16 mouse cellular contexts compared by ENCODE assay signal in the genomic region with DNA sequence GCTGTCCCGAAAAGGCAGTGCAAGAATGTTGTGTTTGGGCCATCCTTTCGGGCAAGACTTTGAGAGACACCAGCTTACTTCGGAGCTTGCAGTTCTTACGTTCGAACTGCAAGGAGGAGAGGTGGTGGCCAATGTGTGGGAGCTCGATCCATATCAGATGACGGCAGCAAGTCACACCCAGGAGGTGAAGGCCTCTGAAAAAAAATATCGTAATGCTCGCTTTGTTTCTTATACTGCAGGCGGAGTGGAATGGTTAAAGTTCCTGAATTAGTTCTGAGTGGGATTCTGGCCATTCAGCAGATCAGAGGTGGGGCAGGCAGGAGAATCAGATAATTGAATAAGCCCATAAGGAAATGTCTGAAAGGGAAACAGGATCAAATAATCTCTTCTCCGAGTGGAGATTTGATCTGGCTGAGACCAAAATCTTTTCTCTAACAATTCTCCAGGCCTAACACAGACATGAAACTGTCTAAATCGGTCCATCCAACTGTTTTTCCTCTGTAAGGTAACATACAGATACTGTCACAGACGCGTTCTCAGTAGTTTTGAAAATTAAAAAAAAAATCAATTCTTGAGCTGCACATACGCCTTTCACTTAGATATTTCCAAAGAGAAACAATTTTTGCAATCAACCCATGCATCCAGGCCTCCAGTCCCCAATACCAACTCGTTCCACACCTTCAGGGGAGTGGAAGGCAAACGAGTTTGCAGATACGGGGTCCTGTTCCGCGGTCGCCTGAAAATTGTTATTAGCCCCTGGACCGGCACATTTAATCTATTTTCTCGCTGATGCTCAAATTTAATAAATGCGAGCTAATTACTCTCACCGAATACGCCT. TPM values are rescaled to one million over a fixed set of nuclear protein-coding genes. Genes with fewer than 3 reads are reported as not detected.
DNase-seq lines count a peak whose midpoint lies in the region; ATAC-seq and TF ChIP-seq lines count a peak whose summit lies in the region.
"Had no signal": no experiment of that assay in that cellular context is flagged by ENCODE, and none has a peak within 500 bp of the region (broad histone marks: within the 10 kb centered on the region; RNA-seq: fewer than 3 reads in every experiment).

No protein-coding gene starts in this region.

- TF ChIP-seq CTCF in stomach, postnatal 0 days (IDR thresholded peaks at IDR 0.05; ENCODE audit: low read depth): no peak

- TF ChIP-seq EP300 in stomach, postnatal 0 days (optimal IDR thresholded peaks at IDR 0.05): no peak

- H3K9me3 ChIP-seq in neural tube, embryonic 15.5 days (replicated peaks): no peaks in the 10 kb centered on the region
- no peaks in the 10 kb centered on the region for H3K9me3 ChIP-seq in limb, embryonic 10.5 days (replicated peaks)
- no peaks in the 10 kb centered on the region for H3K9me3 ChIP-seq in stomach, postnatal 0 days (ENCODE audit: control insufficient read depth, low read length)

- no peak overlapping the region for H3K27ac ChIP-seq in neural tube, embryonic 15.5 days (replicated peaks)
- H3K27ac ChIP-seq in limb, embryonic 10.5 days: no peak overlapping the region
- no peak overlapping the region for H3K27ac ChIP-seq in stomach, postnatal 0 days (replicated peaks)

- H3K4me2 ChIP-seq in neural tube, embryonic 15.5 days: no peak overlapping the region
- H3K4me2 ChIP-seq in stomach, postnatal 0 days (replicated peaks; ENCODE audit: low read depth): no peak overlapping the region

- peaks cover 78% of the 10 kb centered on the region for H3K27me3 ChIP-seq in neural tube, embryonic 15.5 days (replicated peaks)
- H3K27me3 ChIP-seq in limb, embryonic 10.5 days (ENCODE audit: low read depth, poor library complexity, severe bottlenecking): peaks cover 100% of the 10 kb centered on the region
- peaks cover 42% of the 10 kb centered on the region for H3K27me3 ChIP-seq in stomach, postnatal 0 days (ENCODE audit: control insufficient read depth, insufficient read depth, low read length)

- WGBS in neural tube, embryonic 15.5 days: 2% methylated on average over 26 of the region's 26 CpGs
- under 1% methylated on average over 26 of the region's 26 CpGs for WGBS in limb, embryonic 10.5 days
- 9% methylated on average over 26 of the region's 26 CpGs for WGBS in stomach, postnatal 0 days

- ATAC-seq in neural tube, embryonic 15.5 days (ENCODE audit: low FRiP score): no peak
- ATAC-seq in stomach, postnatal 0 days (ENCODE audit: low FRiP score, low TSS enrichment): no peak
- ATAC-seq: lung, postnatal 0 days had no signal

- peak; percentile 28 for DNase-seq in embryo, embryonic 10 days (ENCODE audit: low spot score)
- DNase-seq in embryo, embryonic 9.5 days (ENCODE audit: extremely low spot score): no peak
- DNase-seq in neural tube, embryonic 10.5 days (ENCODE audit: extremely low spot score, low spot score): peak; percentile 50
- peak; percentile 50 for DNase-seq in limb, embryonic 10.5 days (ENCODE audit: low spot score)
- no peak for DNase-seq in stomach, postnatal 0 days (ENCODE audit: low spot score)
- no peak for DNase-seq in cerebellum, adult 18-20 months
- no peak for DNase-seq in thymus, postnatal 14 days
- DNase-seq: adrenal gland, postnatal 10 days; cerebellum, adult 11-12 months; gastrocnemius, postnatal 14 days; kidney, postnatal 14 days; retina, postnatal 1 day; thymus, adult 18-20 months had no signal

- peaks cover 24% of the 10 kb centered on the region for H3K4me1 ChIP-seq in neural tube, embryonic 15.5 days
- peaks cover 54% of the 10 kb centered on the region for H3K4me1 ChIP-seq in limb, embryonic 10.5 days
- H3K4me1 ChIP-seq in stomach, postnatal 0 days (replicated peaks; ENCODE audit: control insufficient read depth, insufficient read depth): no peaks in the 10 kb centered on the region

- no peaks in the 10 kb centered on the region for H3K36me3 ChIP-seq in neural tube, embryonic 15.5 days
- no peaks in the 10 kb centered on the region for H3K36me3 ChIP-seq in limb, embryonic 10.5 days
- H3K36me3 ChIP-seq in stomach, postnatal 0 days (ENCODE audit: control insufficient read depth, insufficient read depth, low read length): no peaks in the 10 kb centered on the region

- H3K4me3 ChIP-seq in neural tube, embryonic 15.5 days (replicated peaks): no peak overlapping the region; the same call in 1 of the 2 replicates
- no peak overlapping the region for H3K4me3 ChIP-seq in limb, embryonic 10.5 days
- peak overlapping the region; percentile 35 for H3K4me3 ChIP-seq in stomach, postnatal 0 days (ENCODE audit: low read depth, low read length)

- no peak overlapping the region for H3K9ac ChIP-seq in neural tube, embryonic 15.5 days (replicated peaks)
- H3K9ac ChIP-seq in stomach, postnatal 0 days (ENCODE audit: low read length): no peak overlapping the region

RNA-seq across cellular contexts. Expression of gene Nkx2-3, which starts 1.4 kb away (rescaled TPM):
- polyA plus RNA-seq in neural tube, embryonic 15.5 days (2015; fragmentation: Nextera tagmentation; extraction: Ambion mirVana): 5.5 TPM in 1 of 2 replicates, not detected in the other
- polyA plus RNA-seq in limb, embryonic 10.5 days (2016; fragmentation: Nextera tagmentation; extraction: Ambion mirVana): 0.65 TPM in 1 of 2 replicates, not detected in the other
- 5.4 and 5.7 TPM in 2 replicates for polyA plus RNA-seq in stomach, postnatal 0 days (2015; fragmentation: Nextera tagmentation; extraction: Ambion mirVana)
- polyA plus RNA-seq: heart, postnatal 0 days; lung, postnatal 0 days had no signal

Comparison
In these comparisons a context has a peak if more than half of its experiments do, and no peak if none do; other contexts are left out.
1. DNase-seq: peak in embryo, embryonic 10 days (single experiment), neural tube, embryonic 10.5 days (single experiment) and limb, embryonic 10.5 days (single experiment); none in embryo, embryonic 9.5 days (single experiment), stomach, postnatal 0 days (single experiment), cerebellum, adult 18-20 months (0 of 2) and thymus, postnatal 14 days (single experiment).